Mouse (Mus musculus): ENCODE measurements around the gene Rptor. TPM values are rescaled to one million over a fixed set of nuclear protein-coding genes. Genes with fewer than 3 reads are reported as not detected.

Gene Rptor
- polyA plus RNA-seq, 1 experiment from 2014 or later = 6.4 TPM

DNA sequence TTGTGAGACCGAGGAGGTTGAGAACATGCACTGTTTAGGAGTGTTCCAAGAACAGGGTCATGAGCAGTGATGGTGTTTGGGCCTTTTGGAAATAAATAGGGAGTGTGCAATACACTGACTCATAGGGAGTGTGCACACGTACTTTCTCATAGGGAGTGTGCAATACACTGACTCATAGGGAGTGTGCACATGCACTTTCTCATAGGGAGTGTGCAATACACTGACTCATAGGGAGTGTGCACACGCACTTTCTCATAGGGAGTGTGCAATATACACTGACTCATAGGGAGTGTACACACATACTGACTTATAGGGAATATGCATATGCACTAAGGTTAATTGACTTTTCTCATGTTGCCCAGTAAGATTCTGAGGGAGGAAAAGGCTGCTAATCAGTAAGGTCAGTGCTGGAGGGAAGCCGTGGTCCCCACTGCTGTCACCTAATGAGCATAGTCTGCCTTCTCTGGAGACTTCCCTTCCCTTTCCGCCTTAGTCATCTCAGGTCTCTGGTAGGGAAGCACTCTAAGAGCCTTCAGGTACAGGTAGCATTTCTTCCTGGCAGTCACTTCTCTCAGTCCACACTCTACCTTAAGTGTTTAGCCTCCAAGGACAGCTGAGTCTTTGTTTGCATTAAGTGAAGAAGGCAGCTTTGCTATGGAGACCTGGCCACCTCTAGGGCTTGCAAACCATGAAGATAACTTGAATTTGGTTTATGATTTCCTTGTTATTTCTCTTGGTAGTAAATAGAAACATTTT is 113.3 kb downstream of the Rptor start:
- ATAC-seq (replicated peaks; ENCODE audit: insufficient number of reproducible peaks, insufficient read depth, low FRiP score, low read depth) = no peak
- Histone ChIP-seq H3K4me1 (replicated peaks) (peaks cover 24% of the 10 kb centered on the region), H3K4me2 (no peak overlapping the region), H3K9me3 (replicated peaks) (no peaks in the 10 kb centered on the region), H3K27ac (no peak overlapping the region), H3K36me3 (peaks cover 4% of the 10 kb centered on the region; the same call in 1 of the 2 replicates), H3K9ac (no peak overlapping the region), H3K4me3 (no peak overlapping the region), H3K27me3 (no peaks in the 10 kb centered on the region)
- 84% methylated on average over 5 of the region's 5 CpGs for WGBS

DNA sequence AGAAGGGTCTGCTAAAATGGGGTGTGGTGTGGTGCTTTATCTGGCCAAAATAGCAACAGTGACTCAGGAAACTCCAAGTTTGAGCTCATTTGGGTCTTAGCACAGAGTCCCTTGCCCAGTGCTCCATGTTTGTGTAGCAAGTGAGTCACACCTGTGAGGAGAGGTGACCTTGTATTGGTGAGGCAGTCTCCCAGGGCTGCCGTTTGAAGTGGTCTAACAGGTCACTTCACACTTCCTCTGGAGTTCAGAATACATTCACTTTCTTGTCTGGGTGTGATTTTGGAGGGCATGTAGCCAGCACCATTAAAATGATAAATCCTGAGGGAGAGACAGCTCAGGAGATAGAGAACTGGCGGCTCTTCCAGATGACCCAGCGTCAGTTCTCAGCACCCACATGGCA is 115.4 kb downstream of the Rptor start:
- Histone ChIP-seq H3K27me3 (no peaks in the 10 kb centered on the region), H3K4me2 (no peak overlapping the region), H3K9me3 (replicated peaks) (no peaks in the 10 kb centered on the region), H3K9ac (no peak overlapping the region), H3K36me3 (peaks cover 4% of the 10 kb centered on the region; the same call in 1 of the 2 replicates), H3K27ac (no peak overlapping the region), H3K4me3 (no peak overlapping the region), H3K4me1 (replicated peaks) (peaks cover 25% of the 10 kb centered on the region)
- WGBS = 93% methylated on average over 3 of the region's 3 CpGs
- no peak for ATAC-seq (replicated peaks; ENCODE audit: insufficient number of reproducible peaks, insufficient read depth, low FRiP score, low read depth)

DNA sequence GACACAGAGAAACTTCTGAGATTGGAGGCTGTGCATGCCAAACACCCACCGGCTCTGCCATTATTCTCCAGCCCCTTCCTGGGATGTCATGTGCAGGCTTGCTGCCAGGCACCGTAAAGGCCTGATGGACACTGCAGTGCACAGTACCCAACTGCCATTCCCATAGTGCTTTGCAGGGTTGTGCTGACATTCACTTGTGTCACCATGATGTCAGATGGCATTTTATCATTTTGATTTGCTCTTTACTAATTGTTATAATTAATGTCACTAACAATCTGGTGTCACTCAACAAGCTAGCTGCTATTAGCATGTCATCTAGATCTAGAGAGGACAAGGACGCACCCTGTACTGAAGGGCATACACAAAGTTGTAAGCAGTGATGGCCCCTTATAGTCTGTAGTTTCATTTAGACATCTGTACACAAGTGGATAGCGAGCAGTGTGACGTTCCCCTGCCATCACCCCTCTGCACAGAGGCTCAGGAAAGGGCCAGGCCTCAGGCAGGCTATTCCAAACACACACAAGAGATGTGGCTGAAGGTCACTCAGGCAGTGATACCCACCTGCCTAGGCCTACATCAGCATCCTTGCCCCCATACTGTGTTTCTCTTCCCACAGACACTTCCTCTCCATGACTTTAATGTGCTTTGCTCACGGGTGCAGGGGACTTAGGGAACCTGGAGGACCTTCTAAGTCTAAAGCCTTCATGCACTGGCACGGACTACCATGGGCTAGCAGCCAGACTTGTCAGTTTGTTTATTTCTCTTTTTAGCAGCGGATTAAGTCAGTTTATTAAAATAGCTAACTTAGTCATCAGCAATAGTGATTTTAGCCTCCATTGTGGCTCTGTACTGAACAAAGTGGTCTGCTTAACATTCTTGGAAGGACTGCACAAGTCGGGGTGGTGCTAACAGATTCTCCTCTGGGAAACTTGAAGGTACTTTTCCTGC is 117.7 kb downstream of the Rptor start:
- Histone ChIP-seq H3K4me3 (no peak overlapping the region), H3K4me2 (no peak overlapping the region), H3K36me3 (peaks cover 7% of the 10 kb centered on the region; the same call in 1 of the 2 replicates), H3K27me3 (no peaks in the 10 kb centered on the region), H3K27ac (peak overlapping the region; percentile 81), H3K9me3 (replicated peaks) (no peaks in the 10 kb centered on the region), H3K4me1 (replicated peaks) (peaks cover 22% of the 10 kb centered on the region), H3K9ac (no peak overlapping the region)
- 42% methylated on average over 9 of the region's 9 CpGs for WGBS
- ATAC-seq (replicated peaks; ENCODE audit: insufficient number of reproducible peaks, insufficient read depth, low FRiP score, low read depth) = peak; percentile 73

DNA sequence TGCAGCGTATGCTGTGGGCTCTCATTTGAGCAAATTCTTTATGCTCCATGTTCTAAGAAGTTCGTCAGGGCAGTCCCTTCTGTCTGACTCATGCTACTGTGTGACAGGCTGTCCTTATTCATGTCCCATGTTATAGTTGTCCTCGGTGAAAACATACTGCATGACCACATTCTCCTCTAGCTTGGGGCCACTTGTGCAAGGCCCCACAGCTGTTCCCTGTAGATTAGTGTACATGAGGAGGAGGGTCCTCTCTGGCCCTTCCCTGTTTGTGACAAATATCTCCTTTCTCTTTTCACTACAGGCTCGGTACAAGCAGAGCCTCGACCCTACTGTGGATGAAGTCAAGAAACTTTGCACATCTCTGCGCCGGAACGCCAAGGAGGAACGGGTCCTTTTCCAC is 122.0 kb downstream of the Rptor start:
- WGBS = 84% methylated on average over 9 of the region's 9 CpGs
- no peak for ATAC-seq (replicated peaks; ENCODE audit: insufficient number of reproducible peaks, insufficient read depth, low FRiP score, low read depth)

DNA sequence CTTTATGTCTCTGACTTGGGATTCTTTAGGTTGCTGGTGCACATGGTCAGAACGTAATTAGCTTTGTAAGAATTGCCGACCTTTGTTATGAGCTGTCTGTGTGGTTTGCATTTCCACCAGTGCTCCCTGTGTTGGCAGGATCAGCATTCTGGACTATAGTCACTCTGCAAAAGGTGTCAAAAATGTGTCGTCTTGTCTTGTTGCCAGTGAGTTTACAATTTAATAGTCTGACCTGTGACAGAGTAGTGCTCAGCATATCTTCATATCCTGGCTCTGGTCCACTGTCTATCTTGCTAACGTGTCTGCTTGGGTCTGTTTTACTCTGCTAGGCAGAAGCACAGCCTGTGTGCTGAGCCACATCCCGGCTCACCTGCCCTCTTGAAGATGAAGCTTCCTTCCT is 128.7 kb downstream of the Rptor start:
- peaks cover 44% of the 10 kb centered on the region for H3K4me1 ChIP-seq (replicated peaks)
- no peak overlapping the region for H3K9ac ChIP-seq
- 37% methylated on average over 5 of the region's 5 CpGs for WGBS
- no peaks in the 10 kb centered on the region for H3K36me3 ChIP-seq
- peak overlapping the region; percentile 33 for H3K27ac ChIP-seq
- 0 out of 2 replicates have a peak overlapping the region, but pooled peaks have one; percentile 9 for H3K4me2 ChIP-seq
- ATAC-seq (replicated peaks; ENCODE audit: insufficient number of reproducible peaks, insufficient read depth, low FRiP score, low read depth) = 0 out of 2 replicates have a peak, but pooled peaks have one; percentile 5
- no peaks in the 10 kb centered on the region for H3K27me3 ChIP-seq
- no peak overlapping the region for H3K4me3 ChIP-seq
- no peaks in the 10 kb centered on the region for H3K9me3 ChIP-seq (replicated peaks)

More for the DNA sequence above, 122.0 kb downstream of the Rptor start:
- Histone ChIP-seq H3K27ac (no peak overlapping the region), H3K4me1 (replicated peaks) (peaks cover 17% of the 10 kb centered on the region), H3K9me3 (replicated peaks) (no peaks in the 10 kb centered on the region), H3K9ac (no peak overlapping the region), H3K36me3 (0 out of 2 replicates have a peak, but pooled peaks cover 8% of the 10 kb centered on the region), H3K4me3 (no peak overlapping the region), H3K4me2 (no peak overlapping the region), H3K27me3 (no peaks in the 10 kb centered on the region)

DNA sequence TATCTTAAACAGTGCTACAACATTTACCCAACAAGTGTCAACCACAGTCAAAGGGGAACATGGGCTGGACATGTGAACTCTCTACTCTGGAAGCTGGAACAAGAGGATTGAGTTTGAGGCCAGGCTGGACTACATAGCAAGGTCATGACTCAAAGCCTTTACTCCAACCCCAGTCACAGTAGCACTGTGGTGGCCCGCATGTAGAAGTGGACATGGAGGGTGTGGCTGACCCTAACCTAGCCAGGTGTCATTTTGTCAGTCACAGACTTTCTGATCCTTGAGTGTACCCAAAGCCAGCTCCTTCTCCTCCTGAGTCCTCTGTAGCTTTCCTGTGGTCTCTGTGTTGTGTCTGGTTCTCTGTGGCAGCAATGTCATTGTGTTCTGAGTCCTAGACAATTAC is 129.7 kb downstream of the Rptor start:
- Histone ChIP-seq H3K36me3 (no peaks in the 10 kb centered on the region), H3K4me1 (replicated peaks) (peaks cover 44% of the 10 kb centered on the region), H3K4me2 (no peak overlapping the region; the same call in 1 of the 2 replicates), H3K27ac (peak overlapping the region; percentile 75), H3K9me3 (replicated peaks) (no peaks in the 10 kb centered on the region), H3K27me3 (no peaks in the 10 kb centered on the region), H3K4me3 (no peak overlapping the region), H3K9ac (no peak overlapping the region)
- 62% methylated on average over 1 of the region's 1 CpGs for WGBS
- no peak for ATAC-seq (replicated peaks; ENCODE audit: insufficient number of reproducible peaks, insufficient read depth, low FRiP score, low read depth)

DNA sequence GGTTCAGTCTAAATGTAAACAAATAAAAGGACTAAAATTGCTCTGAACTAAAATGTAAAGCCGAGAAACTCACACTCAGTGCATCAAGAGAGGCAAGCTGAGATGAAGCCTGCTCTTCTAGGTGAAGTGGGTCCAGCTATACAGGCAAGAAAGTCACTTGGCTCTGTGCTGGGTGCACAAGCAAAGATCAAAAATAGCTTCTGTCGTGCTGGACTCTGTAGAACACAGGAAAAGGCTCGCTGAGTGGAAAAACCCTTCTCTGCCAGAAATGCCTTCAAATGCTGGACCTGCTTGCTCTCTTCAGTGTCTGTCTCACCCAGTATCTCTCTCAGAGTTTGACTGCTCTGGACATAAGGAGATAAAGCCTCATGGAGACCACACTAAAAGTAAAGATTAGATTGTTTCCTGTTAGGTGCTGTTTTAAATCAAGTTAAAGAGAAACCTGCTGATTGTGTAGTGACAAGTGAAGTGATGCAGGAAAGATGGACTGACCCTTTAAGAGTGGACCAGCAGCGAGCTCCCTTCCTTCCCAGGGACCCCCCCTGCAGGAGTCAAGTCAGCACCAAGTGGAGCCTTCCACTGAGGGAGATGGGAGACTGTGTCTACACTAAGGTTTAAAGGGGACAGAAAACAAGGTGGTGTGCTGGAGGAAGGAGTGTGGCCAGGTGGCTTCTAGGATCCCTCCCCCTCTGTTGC is 130.4 kb downstream of the Rptor start:
- Histone ChIP-seq H3K4me1 (replicated peaks) (peaks cover 44% of the 10 kb centered on the region), H3K9me3 (replicated peaks) (no peaks in the 10 kb centered on the region), H3K4me2 (no peak overlapping the region; the same call in 1 of the 2 replicates), H3K4me3 (no peak overlapping the region), H3K27me3 (no peaks in the 10 kb centered on the region), H3K9ac (no peak overlapping the region), H3K27ac (peak overlapping the region; percentile 75), H3K36me3 (no peaks in the 10 kb centered on the region)
- 13% methylated on average over 4 of the region's 4 CpGs for WGBS
- ATAC-seq (replicated peaks; ENCODE audit: insufficient number of reproducible peaks, insufficient read depth, low FRiP score, low read depth) = peak; percentile 56

DNA sequence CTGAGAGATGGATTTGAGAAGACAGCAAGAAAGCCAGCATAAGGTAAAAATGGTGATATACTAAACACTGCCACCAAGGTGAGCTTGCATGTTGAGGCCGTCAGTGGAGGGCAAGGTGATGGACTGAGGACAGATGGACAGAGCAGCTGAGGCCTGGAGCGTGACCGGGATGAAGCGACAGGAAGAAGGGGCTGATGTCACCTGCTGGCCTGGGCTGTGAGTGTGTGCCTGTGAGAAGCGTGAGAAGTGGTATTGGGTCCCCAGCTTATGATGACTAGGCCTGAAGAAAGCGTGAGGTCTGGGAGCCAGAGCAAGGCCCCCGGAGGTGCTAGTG is 130.9 kb downstream of the Rptor start:
- H3K36me3 ChIP-seq = no peaks in the 10 kb centered on the region
- no peaks in the 10 kb centered on the region for H3K9me3 ChIP-seq (replicated peaks)
- WGBS = 71% methylated on average over 7 of the region's 7 CpGs
- no peak overlapping the region for H3K4me3 ChIP-seq
- no peaks in the 10 kb centered on the region for H3K27me3 ChIP-seq
- no peak for ATAC-seq (replicated peaks; ENCODE audit: insufficient number of reproducible peaks, insufficient read depth, low FRiP score, low read depth)
- H3K9ac ChIP-seq = no peak overlapping the region
- H3K4me2 ChIP-seq = no peak overlapping the region
- H3K27ac ChIP-seq = peak overlapping the region; percentile 75
- peaks cover 49% of the 10 kb centered on the region for H3K4me1 ChIP-seq (replicated peaks)

DNA sequence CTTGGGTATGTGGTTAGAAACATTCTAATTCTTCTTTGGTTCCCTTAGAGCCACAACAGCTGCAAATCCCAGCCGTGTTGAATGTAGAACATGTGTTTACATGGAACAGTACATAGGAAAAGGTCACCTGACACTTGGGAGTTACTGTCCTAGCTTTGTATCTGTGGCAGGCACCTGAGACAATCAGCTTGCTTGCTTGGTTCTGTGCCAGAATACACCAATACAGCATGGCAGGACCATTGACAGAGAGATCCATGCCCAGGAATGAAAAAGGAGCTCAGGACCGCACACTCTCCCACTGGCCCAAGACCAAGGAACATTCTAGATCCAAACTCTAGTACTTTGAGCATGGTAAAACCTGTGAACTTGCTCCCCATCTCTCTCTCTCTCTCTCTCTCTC is 132.4 kb downstream of the Rptor start:
- Histone ChIP-seq H3K27me3 (no peaks in the 10 kb centered on the region), H3K4me3 (no peak overlapping the region), H3K9ac (no peak overlapping the region), H3K4me1 (replicated peaks) (peaks cover 52% of the 10 kb centered on the region), H3K27ac (no peak overlapping the region), H3K4me2 (no peak overlapping the region), H3K36me3 (no peaks in the 10 kb centered on the region), H3K9me3 (replicated peaks) (no peaks in the 10 kb centered on the region)
- ATAC-seq (replicated peaks; ENCODE audit: insufficient number of reproducible peaks, insufficient read depth, low FRiP score, low read depth) = no peak
- 81% methylated on average over 2 of the region's 2 CpGs for WGBS

DNA sequence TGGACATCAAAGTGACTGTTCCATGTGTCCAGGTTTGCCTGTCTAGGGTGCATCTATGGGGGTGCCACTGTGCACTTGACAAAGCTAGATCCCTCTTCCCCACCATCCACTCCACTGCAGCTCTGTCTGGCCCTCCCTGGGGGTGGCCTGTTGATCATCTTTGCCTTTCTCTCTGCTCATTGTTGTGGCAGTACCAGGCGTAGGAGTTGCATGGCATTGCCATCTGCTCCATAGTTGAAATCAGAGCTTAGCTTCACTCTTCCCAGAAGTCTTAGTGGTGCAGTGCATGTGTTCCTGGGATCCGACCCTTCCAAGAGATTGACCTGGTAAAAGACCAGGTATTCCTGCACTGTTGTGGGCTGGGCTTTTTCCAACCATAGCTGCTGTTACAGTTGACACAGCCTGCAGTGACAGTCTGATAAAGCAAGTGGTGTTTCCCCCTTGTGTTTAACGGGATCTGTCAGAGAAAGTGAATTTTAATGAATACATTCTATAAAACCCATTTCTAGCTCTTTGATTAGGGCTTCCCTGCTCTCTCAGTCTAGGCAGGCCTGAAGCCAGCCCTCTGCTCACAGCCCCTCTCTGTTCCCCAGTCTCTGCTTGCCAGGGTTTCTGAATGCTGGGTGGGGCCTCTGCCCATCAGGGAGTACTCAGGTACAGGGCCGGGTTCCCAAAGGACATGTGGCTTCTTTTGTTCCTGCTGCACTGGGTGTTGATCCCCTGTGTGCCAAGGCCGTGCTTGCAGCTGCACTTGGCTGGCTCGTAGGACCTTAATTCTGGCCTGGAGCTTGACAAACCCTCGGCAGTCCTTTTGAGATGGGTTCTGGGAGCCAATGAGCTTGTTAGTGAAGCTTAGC is 136.5 kb downstream of the Rptor start:
- Histone ChIP-seq H3K27ac (no peak overlapping the region), H3K4me1 (replicated peaks) (peaks cover 16% of the 10 kb centered on the region), H3K9ac (no peak overlapping the region), H3K36me3 (no peaks in the 10 kb centered on the region), H3K4me2 (no peak overlapping the region), H3K27me3 (no peaks in the 10 kb centered on the region), H3K4me3 (no peak overlapping the region), H3K9me3 (replicated peaks) (no peaks in the 10 kb centered on the region)
- WGBS = 76% methylated on average over 7 of the region's 7 CpGs
- ATAC-seq (replicated peaks; ENCODE audit: insufficient number of reproducible peaks, insufficient read depth, low FRiP score, low read depth) = no peak
